Mouse (Mus musculus): ENCODE results near the gene Adam19. TPM values are rescaled to one million over a fixed set of nuclear protein-coding genes. Genes with fewer than 3 reads are reported as not detected.
"Not testable (repeated sequence)": the region's sequence is repeated elsewhere in the genome, so short reads cannot be mapped to it uniquely, and the experiment has no call there.

Gene Adam19
- polyA plus RNA-seq, 1 experiment from 2014 or later: 15.2 TPM

- H3K36me3 ChIP-seq (ENCODE audit: control insufficient read depth, insufficient read depth, low read length): no peaks in the 10 kb centered on the region
- DNase-seq (ENCODE audit: low spot score): no peak
- ATAC-seq (ENCODE audit: low read depth): no peak
- H3K4me1 ChIP-seq (ENCODE audit: control insufficient read depth, insufficient read depth, low read length): no peaks in the 10 kb centered on the region
- H3K9ac ChIP-seq (ENCODE audit: low read depth, low read length): no peak overlapping the region
- H3K27ac ChIP-seq (replicated peaks; ENCODE audit: low read depth, low read length): no peak overlapping the region
- H3K9me3 ChIP-seq (ENCODE audit: control insufficient read depth, low read length): no peaks in the 10 kb centered on the region
- 87% methylated on average over 5 of the region's 5 CpGs for WGBS
- no peaks in the 10 kb centered on the region for H3K27me3 ChIP-seq (replicated peaks; ENCODE audit: control insufficient read depth, insufficient read depth, low read length)
- H3K4me2 ChIP-seq (ENCODE audit: low read depth, low read length): no peak overlapping the region
- H3K4me3 ChIP-seq (ENCODE audit: low read depth, low read length): no peak overlapping the region
Measured at GRCm38 (mm10) chr11:46044781-46045180, 11.0 kb upstream of the Adam19 start.

- WGBS: 76% methylated on average over 3 of the region's 3 CpGs
- Histone ChIP-seq H3K4me3 (ENCODE audit: low read depth, low read length) (no peak overlapping the region), H3K9me3 (ENCODE audit: control insufficient read depth, low read length) (no peaks in the 10 kb centered on the region), H3K27me3 (replicated peaks; ENCODE audit: control insufficient read depth, insufficient read depth, low read length) (no peaks in the 10 kb centered on the region), H3K4me1 (ENCODE audit: control insufficient read depth, insufficient read depth, low read length) (no peaks in the 10 kb centered on the region), H3K27ac (replicated peaks; ENCODE audit: low read depth, low read length) (no peak overlapping the region), H3K36me3 (ENCODE audit: control insufficient read depth, insufficient read depth, low read length) (no peaks in the 10 kb centered on the region), H3K9ac (ENCODE audit: low read depth, low read length) (no peak overlapping the region), H3K4me2 (ENCODE audit: low read depth, low read length) (no peak overlapping the region)
- no peak for DNase-seq (ENCODE audit: low spot score)
- ATAC-seq (ENCODE audit: low read depth): no peak
Measured at GRCm38 (mm10) chr11:46047264-46047663, 8.5 kb upstream of the Adam19 start.

GRCm38 (mm10) chr11:46052105-46052659 is 3.6 kb upstream of the Adam19 start, which contains the start of gene Gm12166:
Gene Gm12166 (minus strand): TSS chr11:46052321.
- H3K9me3 ChIP-seq (ENCODE audit: control insufficient read depth, low read length); H3K4me2 ChIP-seq (ENCODE audit: low read depth, low read length); H3K4me1 ChIP-seq (ENCODE audit: control insufficient read depth, insufficient read depth, low read length); DNase-seq (ENCODE audit: low spot score); H3K4me3 ChIP-seq (ENCODE audit: low read depth, low read length); ATAC-seq (ENCODE audit: low read depth); H3K27me3 ChIP-seq (replicated peaks; ENCODE audit: control insufficient read depth, insufficient read depth, low read length); H3K36me3 ChIP-seq (ENCODE audit: control insufficient read depth, insufficient read depth, low read length); H3K9ac ChIP-seq (ENCODE audit: low read depth, low read length); H3K27ac ChIP-seq (replicated peaks; ENCODE audit: low read depth, low read length): not testable (repeated sequence)
- 33% methylated on average over 19 of the region's 19 CpGs for WGBS

DNA sequence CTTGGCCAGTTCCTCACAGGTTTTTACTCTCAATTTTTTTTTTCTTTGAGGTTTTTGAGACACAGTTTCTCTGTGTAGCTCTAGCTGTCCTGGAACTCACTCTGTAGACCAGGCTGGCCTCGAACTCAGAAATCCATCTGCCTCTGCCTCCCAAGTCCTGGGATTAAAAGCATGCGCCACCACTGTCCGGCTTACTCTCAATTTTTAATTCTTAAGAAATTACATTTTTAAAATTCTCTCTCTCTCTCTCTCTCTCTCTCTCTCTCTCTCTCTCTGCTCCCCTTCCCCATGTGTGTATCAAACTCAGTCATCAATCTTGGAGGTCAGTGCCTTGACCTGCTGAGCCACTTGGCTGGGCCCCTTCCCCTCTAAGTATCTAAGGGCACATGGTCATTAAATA is 2.3 kb upstream of the Adam19 start:
- H3K4me1 ChIP-seq (ENCODE audit: control insufficient read depth, insufficient read depth, low read length); H3K9ac ChIP-seq (ENCODE audit: low read depth, low read length); DNase-seq (ENCODE audit: low spot score); ATAC-seq (ENCODE audit: low read depth); H3K4me3 ChIP-seq (ENCODE audit: low read depth, low read length); H3K4me2 ChIP-seq (ENCODE audit: low read depth, low read length); H3K36me3 ChIP-seq (ENCODE audit: control insufficient read depth, insufficient read depth, low read length); H3K9me3 ChIP-seq (ENCODE audit: control insufficient read depth, low read length); H3K27me3 ChIP-seq (replicated peaks; ENCODE audit: control insufficient read depth, insufficient read depth, low read length); H3K27ac ChIP-seq (replicated peaks; ENCODE audit: low read depth, low read length): not testable (repeated sequence)
- 93% methylated on average over 3 of the region's 3 CpGs for WGBS

GRCm38 (mm10) chr11:46054311-46054710 is 1.5 kb upstream of the Adam19 start:
- Histone ChIP-seq H3K36me3 (ENCODE audit: control insufficient read depth, insufficient read depth, low read length) (no peaks in the 10 kb centered on the region), H3K9ac (ENCODE audit: low read depth, low read length) (no peak overlapping the region), H3K4me2 (ENCODE audit: low read depth, low read length) (no peak overlapping the region), H3K27me3 (replicated peaks; ENCODE audit: control insufficient read depth, insufficient read depth, low read length) (no peaks in the 10 kb centered on the region), H3K9me3 (ENCODE audit: control insufficient read depth, low read length) (no peaks in the 10 kb centered on the region), H3K27ac (replicated peaks; ENCODE audit: low read depth, low read length) (no peak overlapping the region), H3K4me1 (ENCODE audit: control insufficient read depth, insufficient read depth, low read length) (peaks cover 9% of the 10 kb centered on the region), H3K4me3 (ENCODE audit: low read depth, low read length) (no peak overlapping the region)
- ATAC-seq (ENCODE audit: low read depth) (no peak), DNase-seq (ENCODE audit: low spot score) (no peak)
- WGBS: 54% methylated on average over 5 of the region's 5 CpGs

DNA sequence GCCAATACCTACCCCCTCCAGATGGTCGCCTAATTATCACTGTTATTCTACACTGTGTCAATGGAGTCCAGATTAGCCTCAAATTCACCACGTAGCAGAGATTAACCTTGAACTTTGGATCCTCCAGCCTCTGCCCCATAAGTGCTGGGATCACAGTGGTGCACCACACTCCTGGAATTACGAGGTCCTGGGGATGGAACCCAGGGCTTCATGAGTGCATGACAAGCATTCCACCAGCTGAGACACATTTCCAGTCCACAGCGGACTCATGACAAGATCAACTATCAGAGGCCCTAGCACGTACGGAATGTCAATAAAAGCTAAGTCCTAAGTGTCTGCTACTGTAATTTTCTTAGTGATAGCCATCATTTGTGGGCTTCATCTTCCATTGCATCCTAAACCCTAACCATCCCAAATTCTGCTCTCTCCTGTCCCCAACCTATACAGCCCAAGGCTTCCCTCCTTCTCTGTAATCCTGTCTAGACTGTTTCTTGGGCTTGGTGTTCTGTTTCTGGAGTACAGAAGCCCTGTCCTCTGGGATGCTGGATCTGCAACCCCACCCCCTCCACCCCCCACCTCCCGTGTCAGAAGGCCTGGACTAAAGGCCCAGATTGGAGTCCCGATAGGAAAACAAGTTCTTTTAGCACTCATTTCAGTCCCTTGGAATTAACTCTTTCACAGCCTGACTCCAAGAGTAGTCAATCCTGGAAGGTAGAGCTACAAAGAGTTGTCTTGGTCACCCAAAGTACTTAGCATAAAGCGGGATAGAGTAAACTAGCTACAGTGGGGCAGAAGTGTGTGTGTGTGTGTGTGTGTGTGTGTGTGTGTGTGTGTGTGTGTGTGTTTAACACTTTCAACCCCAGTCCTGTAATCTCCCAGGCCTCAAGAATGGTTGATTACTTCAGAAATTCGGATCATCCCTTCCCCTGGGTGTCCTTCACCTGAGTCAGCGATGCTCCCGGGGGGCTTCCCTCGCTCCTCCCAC is 589 bp upstream of the Adam19 start:
- DNase-seq (ENCODE audit: low spot score) (peak; percentile 55), ATAC-seq (ENCODE audit: low read depth) (peak; percentile 20)
- Histone ChIP-seq H3K27ac (replicated peaks; ENCODE audit: low read depth, low read length) (peak overlapping the region; percentile 83), H3K4me2 (ENCODE audit: low read depth, low read length) (peak overlapping the region; percentile 62), H3K9me3 (ENCODE audit: control insufficient read depth, low read length) (no peaks in the 10 kb centered on the region), H3K4me1 (ENCODE audit: control insufficient read depth, insufficient read depth, low read length) (peaks cover 9% of the 10 kb centered on the region), H3K27me3 (replicated peaks; ENCODE audit: control insufficient read depth, insufficient read depth, low read length) (no peaks in the 10 kb centered on the region), H3K4me3 (ENCODE audit: low read depth, low read length) (peak overlapping the region; percentile 67), H3K36me3 (ENCODE audit: control insufficient read depth, insufficient read depth, low read length) (no peaks in the 10 kb centered on the region), H3K9ac (ENCODE audit: low read depth, low read length) (peak overlapping the region; percentile 81)
- 26% methylated on average over 10 of the region's 13 CpGs for WGBS

DNA sequence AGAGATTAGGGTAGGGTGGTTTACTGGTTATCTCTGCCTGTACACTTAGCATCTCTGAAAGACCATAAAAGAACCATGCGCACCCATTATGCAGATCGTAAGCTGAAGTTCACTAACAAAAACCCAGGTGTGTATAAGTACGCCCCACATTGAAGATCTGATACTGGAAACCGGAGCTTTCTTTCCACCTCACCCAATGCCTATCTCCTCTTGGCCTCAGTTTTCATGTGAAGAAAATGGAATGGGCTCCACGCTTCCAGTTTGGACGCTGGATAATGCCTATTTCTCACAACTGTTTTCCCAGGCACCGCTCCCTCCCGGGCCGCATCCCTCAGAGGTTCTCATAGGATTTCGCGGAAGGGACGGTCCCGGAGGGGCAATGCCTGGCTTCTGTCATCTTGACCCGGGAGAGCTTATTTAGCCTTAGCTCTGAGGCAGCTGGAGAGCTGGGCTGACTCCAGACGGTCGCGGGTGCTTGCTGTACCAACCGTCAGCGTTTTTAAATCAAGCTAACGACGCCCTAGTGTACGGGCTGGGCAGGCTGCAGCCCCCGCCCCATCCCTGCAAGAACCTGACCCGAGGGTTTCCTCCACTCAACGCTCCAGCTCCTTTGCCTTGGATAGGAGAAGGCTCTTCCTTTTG is 1.1 kb downstream of the Adam19 start:
- Histone ChIP-seq H3K4me3 (ENCODE audit: low read depth, low read length) (peak overlapping the region; percentile 67), H3K27me3 (replicated peaks; ENCODE audit: control insufficient read depth, insufficient read depth, low read length) (no peaks in the 10 kb centered on the region), H3K27ac (replicated peaks; ENCODE audit: low read depth, low read length) (peak overlapping the region; percentile 83), H3K9ac (ENCODE audit: low read depth, low read length) (peak overlapping the region; percentile 81), H3K36me3 (ENCODE audit: control insufficient read depth, insufficient read depth, low read length) (peaks cover 5% of the 10 kb centered on the region; the same call in 1 of the 2 replicates), H3K9me3 (ENCODE audit: control insufficient read depth, low read length) (no peaks in the 10 kb centered on the region), H3K4me1 (ENCODE audit: control insufficient read depth, insufficient read depth, low read length) (peaks cover 9% of the 10 kb centered on the region), H3K4me2 (ENCODE audit: low read depth, low read length) (peak overlapping the region; percentile 62)
- 2% methylated on average over 25 of the region's 25 CpGs for WGBS
- no peak for ATAC-seq (ENCODE audit: low read depth)
- peak; percentile 68 for DNase-seq (ENCODE audit: low spot score)

- Histone ChIP-seq H3K36me3 (ENCODE audit: control insufficient read depth, insufficient read depth, low read length) (peaks cover 5% of the 10 kb centered on the region; the same call in 1 of the 2 replicates), H3K27me3 (replicated peaks; ENCODE audit: control insufficient read depth, insufficient read depth, low read length) (no peaks in the 10 kb centered on the region), H3K9me3 (ENCODE audit: control insufficient read depth, low read length) (no peaks in the 10 kb centered on the region), H3K9ac (ENCODE audit: low read depth, low read length) (peak overlapping the region; percentile 81; the same call in 1 of the 2 replicates), H3K4me1 (ENCODE audit: control insufficient read depth, insufficient read depth, low read length) (peaks cover 9% of the 10 kb centered on the region), H3K4me2 (ENCODE audit: low read depth, low read length) (peak overlapping the region; percentile 62), H3K27ac (replicated peaks; ENCODE audit: low read depth, low read length) (0 out of 2 replicates have a peak overlapping the region, but pooled peaks have one; percentile 83), H3K4me3 (ENCODE audit: low read depth, low read length) (peak overlapping the region; percentile 67)
- WGBS: 48% methylated on average over 9 of the region's 9 CpGs
- no peak for DNase-seq (ENCODE audit: low spot score)
- ATAC-seq (ENCODE audit: low read depth): no peak
Measured at GRCm38 (mm10) chr11:46058011-46058410, 2.2 kb downstream of the Adam19 start.

Measured in embryonic facial prominence, embryonic 14.5 days (tissue).